Mouse (Mus musculus): ENCODE data around the gene Ormdl3. TPM values are rescaled to one million over a fixed set of nuclear protein-coding genes. Genes with fewer than 3 reads are reported as not detected.

Gene Ormdl3
- polyA plus RNA-seq, 1 experiment from 2014 or later, result 10.9 TPM

DNA sequence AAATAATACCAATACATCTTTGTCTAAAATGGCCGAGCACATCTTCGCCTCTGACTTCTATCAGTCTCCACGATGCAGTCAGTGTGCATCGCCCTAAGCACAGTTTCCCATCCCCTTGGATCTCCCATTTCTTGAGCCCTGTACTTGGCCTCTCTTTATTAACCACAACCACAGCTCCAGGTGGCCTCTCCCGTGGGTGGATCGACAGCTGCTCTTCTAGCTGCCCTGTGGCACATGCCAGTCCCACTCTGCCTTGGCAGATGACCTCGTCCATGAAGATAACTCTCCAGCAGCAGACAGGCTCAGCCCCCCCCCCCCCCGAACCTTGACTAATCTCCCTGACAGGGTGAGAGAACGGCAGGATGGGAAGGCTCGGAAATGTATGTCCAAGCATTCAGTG, 8.3 kb upstream of the Ormdl3 start:
- no peak for DNase-seq (ENCODE audit: low spot score)
- Histone ChIP-seq H3K27me3 (replicated peaks; ENCODE audit: control insufficient read depth, insufficient read depth, low read length) (peaks cover 28% of the 10 kb centered on the region), H3K27ac (ENCODE audit: low read depth, low read length) (no peak overlapping the region)

GRCm38 (mm10) chr11:98595021-98595420, 7.9 kb upstream of the Ormdl3 start:
- Histone ChIP-seq H3K4me1 (replicated peaks; ENCODE audit: control insufficient read depth, insufficient read depth, low read length) (peaks cover 4% of the 10 kb centered on the region; the same call in 1 of the 2 replicates), H3K9me3 (ENCODE audit: control insufficient read depth, low read length) (no peaks in the 10 kb centered on the region), H3K27me3 (replicated peaks; ENCODE audit: control insufficient read depth, insufficient read depth, low read length) (peaks cover 23% of the 10 kb centered on the region), H3K36me3 (ENCODE audit: control insufficient read depth, insufficient read depth, low read length) (no peaks in the 10 kb centered on the region), H3K9ac (ENCODE audit: low read depth, low read length) (no peak overlapping the region), H3K4me3 (ENCODE audit: low read depth, low read length) (no peak overlapping the region), H3K27ac (ENCODE audit: low read depth, low read length) (no peak overlapping the region), H3K4me2 (no peak overlapping the region)
- no peak for DNase-seq (ENCODE audit: low spot score)
- ATAC-seq (replicated peaks; ENCODE audit: low FRiP score), result no peak
- WGBS, result 67% methylated on average over 6 of the region's 6 CpGs

More for the DNA sequence above, 8.3 kb upstream of the Ormdl3 start:
- WGBS, result 62% methylated on average over 10 of the region's 10 CpGs
- no peak overlapping the region for H3K9ac ChIP-seq (ENCODE audit: low read depth, low read length)
- H3K9me3 ChIP-seq (ENCODE audit: control insufficient read depth, low read length), result no peaks in the 10 kb centered on the region
- no peak overlapping the region for H3K4me3 ChIP-seq (ENCODE audit: low read depth, low read length)
- no peak overlapping the region for H3K4me2 ChIP-seq
- ATAC-seq (replicated peaks; ENCODE audit: low FRiP score), result no peak
- peaks cover 4% of the 10 kb centered on the region; the same call in 1 of the 2 replicates for H3K4me1 ChIP-seq (replicated peaks; ENCODE audit: control insufficient read depth, insufficient read depth, low read length)
- no peaks in the 10 kb centered on the region for H3K36me3 ChIP-seq (ENCODE audit: control insufficient read depth, insufficient read depth, low read length)

DNA sequence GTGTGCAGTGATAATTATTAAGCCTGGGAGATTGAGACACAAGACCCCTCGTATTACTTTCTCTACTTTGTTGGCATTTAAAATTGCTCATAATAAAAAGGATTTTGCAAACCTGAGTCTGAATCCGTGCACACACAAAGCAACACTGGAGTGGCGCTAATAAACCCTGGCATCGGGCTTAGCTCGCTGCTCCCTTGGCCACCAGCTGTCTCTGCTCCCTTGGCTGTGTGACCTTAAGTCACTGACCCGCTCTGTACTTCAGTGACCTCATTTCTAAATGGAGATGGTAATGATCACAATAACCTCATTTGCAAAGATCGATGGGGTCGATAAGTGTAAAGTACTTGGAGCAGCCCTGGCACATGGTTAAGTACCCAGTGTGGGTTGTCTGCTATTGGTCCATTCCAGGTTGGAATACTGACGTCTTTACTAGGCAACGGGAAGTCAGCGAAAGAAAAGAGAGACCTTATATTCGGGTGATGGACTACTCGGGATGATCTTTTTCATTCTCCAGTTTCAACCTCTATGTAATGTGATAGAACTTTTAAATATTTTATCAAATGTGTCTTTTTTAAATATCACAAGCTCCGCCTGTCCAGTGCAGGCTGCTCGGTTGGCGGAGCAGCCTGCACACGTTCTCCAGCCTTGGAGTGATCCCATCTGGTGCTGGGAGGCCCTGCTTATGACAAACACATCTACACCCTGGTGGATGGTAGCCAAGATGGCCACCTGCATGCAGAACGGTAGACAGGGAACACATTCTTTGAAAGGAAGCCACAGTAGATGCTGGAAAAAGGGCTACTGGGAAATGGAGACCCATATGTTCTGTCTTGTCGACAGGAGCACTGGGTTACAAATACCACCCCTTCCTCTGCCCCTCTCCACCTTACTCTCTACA, 3.6 kb upstream of the Ormdl3 start:
- Histone ChIP-seq H3K9ac (ENCODE audit: low read depth, low read length) (no peak overlapping the region), H3K9me3 (ENCODE audit: control insufficient read depth, low read length) (no peaks in the 10 kb centered on the region), H3K27ac (ENCODE audit: low read depth, low read length) (no peak overlapping the region), H3K36me3 (ENCODE audit: control insufficient read depth, insufficient read depth, low read length) (no peaks in the 10 kb centered on the region), H3K4me3 (ENCODE audit: low read depth, low read length) (no peak overlapping the region), H3K4me2 (no peak overlapping the region), H3K27me3 (replicated peaks; ENCODE audit: control insufficient read depth, insufficient read depth, low read length) (no peaks in the 10 kb centered on the region), H3K4me1 (replicated peaks; ENCODE audit: control insufficient read depth, insufficient read depth, low read length) (peaks cover 26% of the 10 kb centered on the region)
- no peak for ATAC-seq (replicated peaks; ENCODE audit: low FRiP score)
- DNase-seq (ENCODE audit: low spot score), result no peak
- 79% methylated on average over 19 of the region's 19 CpGs for WGBS

GRCm38 (mm10) chr11:98589306-98589705, 2.1 kb upstream of the Ormdl3 start:
- ATAC-seq (replicated peaks; ENCODE audit: low FRiP score) (no peak), DNase-seq (ENCODE audit: low spot score) (no peak)
- no peak overlapping the region for H3K4me3 ChIP-seq (ENCODE audit: low read depth, low read length)
- peak overlapping the region; percentile 89; the same call in 1 of the 2 replicates for H3K4me2 ChIP-seq
- H3K36me3 ChIP-seq (ENCODE audit: control insufficient read depth, insufficient read depth, low read length), result no peaks in the 10 kb centered on the region
- H3K27ac ChIP-seq (ENCODE audit: low read depth, low read length), result peak overlapping the region; percentile 97; the same call in 1 of the 2 replicates
- peak overlapping the region; percentile 15 for H3K9ac ChIP-seq (ENCODE audit: low read depth, low read length)
- no peaks in the 10 kb centered on the region for H3K27me3 ChIP-seq (replicated peaks; ENCODE audit: control insufficient read depth, insufficient read depth, low read length)
- H3K4me1 ChIP-seq (replicated peaks; ENCODE audit: control insufficient read depth, insufficient read depth, low read length), result peaks cover 41% of the 10 kb centered on the region
- WGBS, result 73% methylated on average over 8 of the region's 8 CpGs
- no peaks in the 10 kb centered on the region for H3K9me3 ChIP-seq (ENCODE audit: control insufficient read depth, low read length)

- no peak for DNase-seq (ENCODE audit: low spot score)
- Histone ChIP-seq H3K4me2 (peak overlapping the region; percentile 89), H3K9ac (ENCODE audit: low read depth, low read length) (peak overlapping the region; percentile 15), H3K4me1 (replicated peaks; ENCODE audit: control insufficient read depth, insufficient read depth, low read length) (peaks cover 45% of the 10 kb centered on the region), H3K36me3 (ENCODE audit: control insufficient read depth, insufficient read depth, low read length) (no peaks in the 10 kb centered on the region), H3K4me3 (ENCODE audit: low read depth, low read length) (peak overlapping the region; percentile 70), H3K9me3 (ENCODE audit: control insufficient read depth, low read length) (no peaks in the 10 kb centered on the region), H3K27me3 (replicated peaks; ENCODE audit: control insufficient read depth, insufficient read depth, low read length) (no peaks in the 10 kb centered on the region), H3K27ac (ENCODE audit: low read depth, low read length) (peak overlapping the region; percentile 97)
- no peak for ATAC-seq (replicated peaks; ENCODE audit: low FRiP score)
- WGBS, result 60% methylated on average over 6 of the region's 6 CpGs
Observed at GRCm38 (mm10) chr11:98588833-98589281, 1.7 kb upstream of the Ormdl3 start.

DNA sequence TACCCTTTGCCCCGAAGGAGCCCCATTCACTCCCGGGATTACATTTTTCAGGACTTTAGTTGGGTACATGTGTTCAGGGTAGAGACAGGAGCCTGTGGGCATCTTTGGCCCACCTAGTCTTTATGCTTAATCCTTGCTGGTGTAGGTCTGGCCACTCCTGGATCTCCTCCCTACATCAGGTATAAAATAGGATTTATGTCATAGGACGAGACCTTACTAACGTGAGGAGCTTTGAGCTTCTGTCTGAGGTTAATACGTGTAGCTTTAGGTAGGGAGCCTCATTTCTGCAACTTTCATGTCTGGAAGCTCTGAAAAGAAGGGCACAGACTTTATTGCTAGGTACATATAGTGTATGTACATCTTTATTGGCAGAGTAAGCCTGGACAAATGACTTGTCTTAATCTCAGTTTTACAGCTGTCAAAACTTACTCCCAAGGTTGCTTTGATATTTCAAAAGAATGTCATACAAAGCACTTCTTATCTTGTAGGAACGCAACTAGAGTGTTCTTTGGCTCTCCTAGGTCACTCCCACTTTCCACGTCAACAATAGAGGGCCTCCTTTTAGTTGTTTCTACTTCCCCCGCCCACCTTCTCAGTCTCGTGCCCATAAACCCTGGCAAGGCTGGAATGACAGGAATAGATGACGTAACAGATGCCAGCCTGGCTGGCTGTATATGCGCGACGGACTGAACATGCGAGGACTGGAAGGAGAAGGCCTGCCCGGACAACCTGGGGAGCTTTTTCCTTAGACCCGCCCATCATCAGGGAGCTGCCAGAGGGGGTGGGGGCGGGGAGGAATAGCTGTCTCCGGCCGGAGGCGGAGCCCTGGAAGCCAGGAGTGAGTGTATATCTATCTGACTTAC, 747 bp upstream of the Ormdl3 start:
- H3K27me3 ChIP-seq (replicated peaks; ENCODE audit: control insufficient read depth, insufficient read depth, low read length), result no peaks in the 10 kb centered on the region
- ATAC-seq (replicated peaks; ENCODE audit: low FRiP score) (peak; percentile 67), DNase-seq (ENCODE audit: low spot score) (peak; percentile 86)
- H3K4me2 ChIP-seq, result peak overlapping the region; percentile 89
- H3K4me3 ChIP-seq (ENCODE audit: low read depth, low read length), result peak overlapping the region; percentile 70
- H3K4me1 ChIP-seq (replicated peaks; ENCODE audit: control insufficient read depth, insufficient read depth, low read length), result peaks cover 53% of the 10 kb centered on the region
- no peaks in the 10 kb centered on the region for H3K9me3 ChIP-seq (ENCODE audit: control insufficient read depth, low read length)
- WGBS, result 6% methylated on average over 20 of the region's 20 CpGs
- H3K36me3 ChIP-seq (ENCODE audit: control insufficient read depth, insufficient read depth, low read length), result peaks cover 2% of the 10 kb centered on the region; the same call in 1 of the 2 replicates
- H3K9ac ChIP-seq (ENCODE audit: low read depth, low read length), result peak overlapping the region; percentile 67
- peak overlapping the region; percentile 97 for H3K27ac ChIP-seq (ENCODE audit: low read depth, low read length)

DNA sequence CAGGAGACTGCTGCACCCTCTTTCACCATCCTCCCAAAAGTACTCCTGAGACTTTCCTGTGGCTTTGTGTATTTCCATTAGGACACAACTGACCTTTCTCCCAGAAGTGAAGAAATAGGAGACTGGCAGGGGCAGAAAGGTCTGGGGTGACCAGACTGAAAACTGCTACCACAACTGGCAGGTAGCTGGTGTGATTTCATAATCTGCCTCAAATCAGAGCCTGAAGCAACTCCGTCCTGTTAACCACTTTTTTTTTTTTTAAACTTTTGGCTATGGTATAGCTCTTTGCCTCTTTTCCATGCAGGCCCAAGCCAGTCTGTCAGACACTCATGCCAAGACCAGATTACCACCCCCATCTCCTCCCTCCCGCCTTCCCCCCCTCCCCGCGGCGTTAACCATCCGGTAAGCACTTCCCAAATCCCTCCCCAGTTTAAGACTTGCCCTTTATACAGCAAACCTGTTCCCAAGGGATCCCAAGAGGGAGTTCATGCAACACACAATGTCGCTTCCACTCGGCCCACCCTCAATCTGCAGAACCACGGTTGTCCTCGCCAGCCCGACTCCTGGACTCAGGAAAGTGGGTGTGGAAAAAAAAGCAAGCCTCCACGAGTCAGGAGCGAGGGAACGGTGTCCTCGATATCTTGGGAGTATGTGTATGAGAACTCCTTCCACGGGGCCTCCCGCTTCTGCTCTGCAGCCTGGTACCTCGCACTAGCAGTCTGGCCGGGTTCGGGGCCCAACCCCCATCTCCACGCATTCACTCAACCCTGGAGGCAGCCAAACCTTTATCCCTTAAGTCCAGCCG, 879 bp downstream of the Ormdl3 start:
- ATAC-seq (replicated peaks; ENCODE audit: low FRiP score), result no peak
- H3K27me3 ChIP-seq (replicated peaks; ENCODE audit: control insufficient read depth, insufficient read depth, low read length), result no peaks in the 10 kb centered on the region
- H3K36me3 ChIP-seq (ENCODE audit: control insufficient read depth, insufficient read depth, low read length), result peaks cover 8% of the 10 kb centered on the region; the same call in 1 of the 2 replicates
- DNase-seq (ENCODE audit: low spot score), result no peak
- 2% methylated on average over 22 of the region's 22 CpGs for WGBS
- H3K9ac ChIP-seq (ENCODE audit: low read depth, low read length), result peak overlapping the region; percentile 75
- peak overlapping the region; percentile 89 for H3K4me2 ChIP-seq
- H3K4me3 ChIP-seq (ENCODE audit: low read depth, low read length), result peak overlapping the region; percentile 70
- no peaks in the 10 kb centered on the region for H3K9me3 ChIP-seq (ENCODE audit: control insufficient read depth, low read length)
- H3K27ac ChIP-seq (ENCODE audit: low read depth, low read length), result peak overlapping the region; percentile 23
- H3K4me1 ChIP-seq (replicated peaks; ENCODE audit: control insufficient read depth, insufficient read depth, low read length), result peaks cover 66% of the 10 kb centered on the region

Measured in liver, embryonic 11.5 days (tissue).